Mouse (Mus musculus) heart, postnatal 14 days (tissue): ENCODE data around the gene Bri3. TPM values are rescaled to one million over a fixed set of nuclear protein-coding genes. Genes with fewer than 3 reads are reported as not detected.

Source experiments
- DNase-seq, 2 experiments: peaks; one replicate each; pipeline ENCODE4 v3.0.0; 2021 to 2022
- intact Hi-C: fragments of 180-260 bp; cut with DNase I; formaldehyde crosslinking; loops from one replicate; pipeline ENCODE4 v1.15.1; 2025
- long read RNA-seq, 2 experiments: library from polyadenylated mRNA; stranded (forward); transcript quantifications; one replicate each; pipeline ENCODE4 v2.0.0; 2021
- total RNA-seq, 2 experiments: library from RNA; stranded (reverse); gene quantifications; 2 replicates each; pipeline ENCODE4 v1.2.3; 2021

Gene Bri3
- 100 to 1,000 TPM; 125 to 128 TPM for total RNA-seq
- long read RNA-seq, experiment 1, transcript Bri3-201 (3 exons, 955 nt), result major isoform, 16 of 19 reads
- long read RNA-seq, experiment 1, partial matches to known transcripts, result 2 of 19 reads
- long read RNA-seq, experiment 1, other reads (novel, unspliced or antisense), result 1 of 19 reads
- long read RNA-seq, experiment 2, transcript Bri3-201 (3 exons, 955 nt), result major isoform, 13 of 16 reads
- long read RNA-seq, experiment 2, partial matches to known transcripts, result 3 of 16 reads
- long read RNA-seq, experiment 2, other reads (novel, unspliced or antisense), result 0 of 16 reads

DNA sequence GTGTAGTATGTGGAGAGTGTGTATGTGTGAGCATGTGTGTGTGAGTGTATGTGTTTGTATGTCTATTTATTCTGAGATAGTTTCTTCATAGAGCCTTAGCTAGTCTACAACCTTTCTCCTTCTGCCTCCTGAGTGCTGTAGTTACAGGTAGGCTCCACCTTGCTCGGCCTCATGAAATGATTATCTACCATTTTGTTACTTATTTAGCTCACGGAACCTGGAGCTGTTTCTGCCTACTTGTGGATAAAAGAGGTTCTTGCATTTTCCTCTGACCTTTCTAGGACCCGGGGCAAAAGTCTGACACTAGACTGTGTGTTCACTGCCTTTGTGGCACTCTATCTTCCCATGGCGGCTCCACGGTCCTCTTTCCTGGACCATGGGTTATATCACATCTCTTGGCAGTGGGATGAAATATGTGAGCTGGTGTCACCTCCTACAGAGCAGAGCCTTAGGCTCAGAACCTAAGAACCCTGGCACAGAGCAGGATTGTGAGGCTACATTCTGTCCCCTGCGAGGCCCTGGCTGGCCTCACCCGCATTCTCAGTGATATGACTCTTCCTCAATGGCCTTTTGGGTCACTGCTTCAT lies at the start of gene Bri3:
Gene Bri3, plus strand, starts transcription at position 537 of the 587 bp plus-strand sequence.
- intact Hi-C loops, result no loop called here
- no peak for DNase-seq

DNA sequence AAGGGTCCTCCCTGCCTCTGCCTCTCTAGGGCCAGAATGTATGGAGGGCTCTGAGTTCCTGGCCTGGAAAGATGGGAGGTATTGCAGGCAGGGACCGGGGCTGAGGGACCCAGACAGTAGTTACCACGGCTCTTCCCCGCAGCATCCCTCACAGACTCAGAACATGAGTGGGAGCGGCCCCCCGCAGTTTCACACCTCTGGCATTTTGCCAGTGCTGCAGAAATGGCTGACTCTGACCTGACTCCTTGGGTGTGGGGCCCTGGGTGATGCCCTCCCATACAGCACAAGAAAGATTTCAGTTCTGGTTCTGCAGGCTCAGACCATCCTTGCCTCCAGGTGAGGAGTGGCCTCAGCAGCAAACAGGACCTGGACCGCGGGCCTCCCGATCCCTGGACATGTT lies 48.7 kb upstream of the Bri3 start:
- intact Hi-C loops, result no loop called here

DNA sequence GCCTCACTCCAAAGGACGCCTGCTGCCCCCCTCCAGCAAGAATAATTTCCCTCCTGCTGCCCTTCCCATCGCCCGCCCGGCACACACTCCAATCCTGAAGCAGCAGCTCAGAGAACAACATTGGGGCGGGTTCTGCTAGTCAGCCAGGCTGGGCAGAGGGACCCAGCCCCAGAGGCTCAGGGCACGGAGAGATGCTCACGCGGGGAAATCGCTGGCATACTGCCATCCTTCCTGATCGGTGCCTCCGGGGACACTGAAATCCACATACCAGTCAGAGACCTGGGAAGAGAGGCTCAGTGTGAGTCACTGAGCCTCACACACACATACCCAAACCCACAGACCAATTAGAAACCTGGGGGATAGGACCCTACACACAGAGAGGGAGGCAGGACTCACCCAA lies 43.6 kb upstream of the Bri3 start:
- intact Hi-C loops, result no loop called here
- DNase-seq, result no peak

More for the DNA sequence above, 48.7 kb upstream of the Bri3 start:
- DNase-seq, result no peak

GRCm38 (mm10) chr5:144202430-144202829 lies 41.8 kb upstream of the Bri3 start:
- intact Hi-C loops, result no loop called here
- no peak for DNase-seq

DNA sequence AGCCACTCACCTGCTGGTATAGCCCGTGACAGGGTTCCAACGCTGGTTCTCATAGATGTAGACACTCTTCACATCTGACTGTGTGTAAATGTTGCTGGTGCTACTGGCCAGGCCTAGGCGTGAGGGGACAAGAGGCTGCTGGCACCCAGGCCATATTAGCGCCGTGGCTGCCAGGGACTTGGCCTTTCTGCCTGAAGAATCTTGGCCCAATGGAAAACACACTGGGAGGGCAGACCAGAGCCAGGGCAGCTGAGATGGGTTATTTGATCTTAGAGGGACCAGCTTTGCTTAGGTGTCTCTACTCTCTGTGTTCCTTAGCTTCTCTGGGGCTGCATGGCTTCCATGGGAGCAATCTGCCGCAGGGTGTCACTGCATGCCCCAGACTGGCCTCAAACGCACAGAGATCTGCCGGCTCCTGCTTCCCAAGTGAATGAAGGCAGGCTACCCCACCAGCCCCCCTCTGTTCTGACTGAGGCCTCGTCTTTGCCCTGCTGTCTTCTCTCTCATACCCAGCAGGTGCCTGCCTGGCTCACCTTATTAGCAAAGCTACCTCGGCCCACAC lies 40.8 kb upstream of the Bri3 start:
- DNase-seq, result no peak
- intact Hi-C loops, result no loop called here

GRCm38 (mm10) chr5:144204303-144204702 lies 39.9 kb upstream of the Bri3 start:
- no peak for DNase-seq

GRCm38 (mm10) chr5:144204911-144205310 lies 39.3 kb upstream of the Bri3 start:
- DNase-seq, result no peak
- intact Hi-C loops, result no loop called here

More at GRCm38 (mm10) chr5:144204303-144204702, 39.9 kb upstream of the Bri3 start:
- intact Hi-C loops, result no loop called here

GRCm38 (mm10) chr5:144206069-144206468 lies 38.2 kb upstream of the Bri3 start:
- DNase-seq, result no peak
- intact Hi-C loops, result no loop called here

DNA sequence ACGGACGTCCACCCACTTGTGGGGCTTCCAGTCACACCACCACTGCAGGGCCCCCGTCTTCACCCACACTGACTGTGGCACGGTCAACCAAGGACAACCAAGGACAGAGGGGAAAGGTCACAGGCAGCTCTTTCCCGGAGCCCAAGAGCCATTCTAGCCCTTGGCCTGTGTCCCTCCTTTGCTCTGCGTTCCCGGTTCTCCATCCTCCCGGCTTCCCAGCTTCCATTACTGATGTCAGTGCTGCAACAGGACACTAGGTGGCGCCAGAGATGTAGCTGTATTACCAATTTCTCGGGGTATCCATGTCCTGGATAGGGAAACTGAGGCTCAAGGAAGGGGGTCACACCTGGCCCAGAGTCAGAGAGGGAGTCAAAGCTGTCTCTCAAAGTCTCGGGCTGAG lies 36.8 kb upstream of the Bri3 start:
- intact Hi-C loops, result no loop called here
- peak; percentile 45 to 63 for DNase-seq

DNA sequence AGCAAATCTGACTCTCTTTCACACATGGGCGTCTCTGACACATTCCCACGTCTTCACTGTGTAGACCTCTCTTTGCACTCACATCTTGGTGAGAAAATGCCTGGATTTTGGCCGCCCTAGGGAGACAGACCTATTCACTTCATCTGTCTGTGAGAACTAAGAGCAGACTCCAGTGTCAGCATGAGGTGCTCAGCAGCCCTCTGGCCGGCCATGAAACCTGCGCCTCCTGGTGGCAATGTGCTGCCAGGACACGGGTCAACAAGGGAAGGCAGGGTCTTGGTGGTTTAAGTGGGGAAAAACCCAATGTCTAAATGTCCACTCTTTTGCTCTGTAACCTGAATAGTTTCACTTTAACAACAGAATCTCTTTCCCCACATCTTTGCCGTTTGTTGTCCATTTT lies 29.8 kb upstream of the Bri3 start:
- DNase-seq, result peak; percentile 65 to 80
- intact Hi-C loops, result loop anchor here (5.0 kb wide), 2 partner anchors 172 to 518 kb away; no protein-coding TSS in a partner anchor

DNA sequence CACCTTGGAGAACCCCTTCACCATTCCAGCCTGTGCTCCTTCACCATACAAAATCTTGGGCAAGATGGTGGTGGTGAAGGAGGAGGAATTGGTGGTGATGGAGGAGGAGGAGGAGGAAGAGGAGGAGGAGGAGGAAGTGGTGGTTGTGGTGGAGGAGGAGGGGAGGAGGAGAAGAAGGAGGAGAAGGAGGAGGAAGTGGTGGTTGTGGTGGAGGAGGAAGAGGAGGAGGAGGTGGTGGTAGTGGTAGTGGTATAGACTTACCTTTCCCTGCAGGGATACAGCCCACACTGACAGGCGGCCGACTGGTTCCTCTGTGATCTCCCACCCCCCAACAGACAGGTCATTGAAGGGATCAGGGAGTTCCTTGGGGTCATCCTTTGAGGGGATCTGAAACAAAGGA lies 28.2 kb upstream of the Bri3 start:
- intact Hi-C loops, result no loop called here
- no peak for DNase-seq

- DNase-seq, result no peak
- intact Hi-C loops, result no loop called here
Measured at GRCm38 (mm10) chr5:144218061-144218460, 26.2 kb upstream of the Bri3 start.

DNA sequence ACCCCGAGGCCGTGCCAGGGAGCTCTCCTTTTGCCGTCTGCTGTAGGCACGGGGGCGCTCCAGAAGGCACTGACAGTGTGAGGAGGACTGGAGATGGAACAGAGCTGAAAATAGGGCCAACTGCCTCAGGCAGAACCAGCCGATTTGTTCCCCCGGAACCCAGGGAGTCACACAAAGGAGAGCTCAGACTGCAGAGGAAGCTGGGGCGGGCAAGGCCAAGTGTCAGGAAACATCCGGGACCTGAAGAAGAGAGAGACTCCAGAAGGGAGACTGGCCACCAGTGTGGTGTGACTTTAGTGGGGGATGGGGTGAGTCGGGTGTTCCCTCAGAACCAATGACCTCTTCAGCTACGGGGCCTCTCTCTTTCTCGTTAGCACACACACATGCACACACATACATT lies 24.9 kb upstream of the Bri3 start:
- DNase-seq, result peak; percentile 15 to 16
- intact Hi-C loops, result no loop called here

- DNase-seq, result no peak
- intact Hi-C loops, result loop anchor here (5.0 kb wide), 1 partner anchor 118 kb away; the partner anchor contains the start of gene Lmtk2
Measured at GRCm38 (mm10) chr5:144219936-144220335, 24.3 kb upstream of the Bri3 start.

GRCm38 (mm10) chr5:144221305-144221704 lies 22.9 kb upstream of the Bri3 start:
- intact Hi-C loops, result loop anchor here (5.0 kb wide), 1 partner anchor 119 kb away; the partner anchor contains the start of gene Lmtk2
- no peak for DNase-seq

- intact Hi-C loops, result loop anchor here (2.0 to 5.0 kb wide), 2 partner anchors 34 to 121 kb away; partner anchors contain the start of gene Lmtk2
- peak; percentile 64 to 67 for DNase-seq
Measured at GRCm38 (mm10) chr5:144222811-144223502, 21.3 kb upstream of the Bri3 start.

- intact Hi-C loops, result loop anchor here (2.0 to 5.0 kb wide), 2 partner anchors 33 to 121 kb away; partner anchors contain the start of gene Lmtk2
- DNase-seq, result peak; percentile 96 to 97
Measured at GRCm38 (mm10) chr5:144223503-144223862, 20.8 kb upstream of the Bri3 start, which contains the start of gene Tecpr1. Gene Tecpr1 (minus strand): TSS chr5:144223615.

GRCm38 (mm10) chr5:144223899-144224816 lies 20.1 kb upstream of the Bri3 start:
- no peak for DNase-seq
- intact Hi-C loops, result loop anchor here (2.0 to 5.0 kb wide), 2 partner anchors 33 to 122 kb away; partner anchors contain the start of gene Lmtk2

DNA sequence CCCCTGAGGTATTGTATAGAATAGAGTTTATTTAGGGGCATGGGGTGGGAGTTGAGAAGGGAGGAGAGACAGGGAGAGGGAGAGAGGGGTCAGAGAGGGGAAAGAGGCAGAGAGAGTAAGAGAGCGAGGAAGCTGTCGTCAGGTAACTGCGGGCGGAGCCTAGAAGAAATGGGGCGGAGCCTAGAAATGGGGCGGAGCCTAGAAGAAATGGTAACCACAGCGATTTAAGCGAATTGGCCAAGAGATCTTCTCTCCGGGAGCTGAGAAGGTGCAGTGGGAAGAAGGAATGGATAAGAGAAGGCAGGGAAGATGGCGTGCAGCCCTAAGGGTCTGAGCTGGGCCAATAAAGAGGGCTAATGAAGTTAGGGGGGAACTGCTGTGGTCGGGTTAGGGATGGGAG lies 18.0 kb upstream of the Bri3 start:
- intact Hi-C loops, result no loop called here
- no peak for DNase-seq

DNA sequence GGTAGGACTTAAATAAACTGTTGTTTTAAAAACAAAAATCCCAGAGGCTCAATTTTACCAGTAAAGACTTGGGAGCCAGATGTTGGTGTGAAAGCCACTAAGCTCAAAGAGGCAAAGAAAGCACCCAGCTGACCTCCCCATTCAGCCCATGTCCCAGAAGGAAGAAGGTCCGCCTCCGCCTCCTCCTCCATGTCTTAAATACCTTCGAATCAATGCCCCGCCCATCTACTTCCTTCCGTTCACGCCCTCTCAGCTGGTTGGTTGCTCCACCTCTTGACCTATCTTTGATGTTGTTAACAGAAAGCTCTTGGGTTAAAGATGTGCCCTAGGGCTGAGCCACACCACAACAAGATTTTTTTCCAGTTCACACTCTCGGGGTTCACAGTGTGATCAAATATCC lies 14.0 kb upstream of the Bri3 start:
- intact Hi-C loops, result no loop called here

More for the DNA sequence above, 14.0 kb upstream of the Bri3 start:
- no peak for DNase-seq
